Mouse (Mus musculus) midbrain, embryonic 15.5 days (tissue): Measurements from ENCODE around the gene Srcin1. TPM values are rescaled to one million over a fixed set of nuclear protein-coding genes. Genes with fewer than 3 reads are reported as not detected.
A peak's percentile ranks its signal among the peaks of the same experiment; 100 is the strongest.

Experiments used
- ATAC-seq: fragments of 200-750 bp; cut with Nextera tagmentation; replicated peaks from 2 replicates; pipeline ENCODE4 v1.8.0; 2017; ENCODE audit warnings: moderate TSS enrichment
- H3K27ac ChIP-seq: fragments of 300-500 bp; sonication (generic); 2 replicates; pipeline ENCODE4 v1.5.1; 2015; ENCODE audit warnings: mild to moderate bottlenecking, inconsistent platforms
- H3K27me3 ChIP-seq: fragments of 300-500 bp; sonication (generic); replicated peaks from 2 replicates; pipeline ENCODE4 v1.6.1; 2015; ENCODE audit warnings: inconsistent platforms
- H3K36me3 ChIP-seq: fragments of 300-500 bp; sonication (generic); replicated peaks from 2 replicates; pipeline ENCODE4 v1.6.1; 2015; ENCODE audit warnings: inconsistent platforms
- H3K4me1 ChIP-seq: fragments of 300-500 bp; sonication (generic); 2 replicates; pipeline ENCODE4 v1.6.1; 2015; ENCODE audit warnings: inconsistent platforms
- H3K4me2 ChIP-seq: fragments of 300-500 bp; sonication (generic); 2 replicates; pipeline ENCODE4 v1.6.1; 2015; ENCODE audit warnings: inconsistent platforms, mild to moderate bottlenecking, moderate library complexity
- H3K4me3 ChIP-seq: fragments of 300-500 bp; sonication (generic); 2 replicates; pipeline ENCODE4 v1.5.1; 2015; ENCODE audit warnings: mild to moderate bottlenecking, inconsistent platforms
- H3K9ac ChIP-seq: fragments of 300-500 bp; sonication (generic); 2 replicates; pipeline ENCODE4 v1.6.1; 2015; ENCODE audit warnings: mild to moderate bottlenecking, inconsistent platforms
- H3K9me3 ChIP-seq: fragments of 300-500 bp; sonication (generic); 2 replicates; pipeline ENCODE4 v1.6.1; 2016; ENCODE audit warnings: inconsistent platforms
- WGBS: fragments of 180-500 bp; shearing (Covaris S2); methylation state at CpG from one replicate; pipeline ENCODE4 v1.1.7; 2015; ENCODE audit warnings: mixed read lengths; 5-methylcytosine and 5-hydroxymethylcytosine counted together
- polyA plus RNA-seq: library from polyadenylated mRNA; unstranded; fragments of >200 nt; fragmentation: Nextera tagmentation; extraction: Ambion mirVana; gene quantifications from 2 replicates; pipeline ENCODE4 v1.2.1, GENCODE M21; 2015

Srcin1 gene
- polyA plus RNA-seq, 1 experiment from 2014 or later = 13.2 TPM

GRCm38 (mm10) chr11:97574551-97575051 is 1.4 kb downstream of the Srcin1 start:
- no peaks in the 10 kb centered on the region for H3K9me3 ChIP-seq
- peak overlapping the region; percentile 85 for H3K4me2 ChIP-seq
- H3K27ac ChIP-seq = peak overlapping the region; percentile 96
- WGBS = 1% methylated on average over 39 of the region's 43 CpGs
- H3K36me3 ChIP-seq = no peaks in the 10 kb centered on the region
- peak overlapping the region; percentile 77 for H3K4me3 ChIP-seq
- H3K27me3 ChIP-seq = no peaks in the 10 kb centered on the region
- peaks cover 70% of the 10 kb centered on the region for H3K4me1 ChIP-seq
- H3K9ac ChIP-seq = peak overlapping the region; percentile 96
- peak; percentile 21 for ATAC-seq

GRCm38 (mm10) chr11:97573891-97574550 is 2.0 kb downstream of the Srcin1 start:
- WGBS = 2% methylated on average over 27 of the region's 28 CpGs
- Histone ChIP-seq H3K36me3 (no peaks in the 10 kb centered on the region), H3K9ac (peak overlapping the region; percentile 96), H3K4me1 (peaks cover 70% of the 10 kb centered on the region), H3K27ac (peak overlapping the region; percentile 96), H3K27me3 (no peaks in the 10 kb centered on the region), H3K9me3 (no peaks in the 10 kb centered on the region), H3K4me3 (peak overlapping the region; percentile 77), H3K4me2 (peak overlapping the region; percentile 85)
- peak; percentile 43 for ATAC-seq

DNA sequence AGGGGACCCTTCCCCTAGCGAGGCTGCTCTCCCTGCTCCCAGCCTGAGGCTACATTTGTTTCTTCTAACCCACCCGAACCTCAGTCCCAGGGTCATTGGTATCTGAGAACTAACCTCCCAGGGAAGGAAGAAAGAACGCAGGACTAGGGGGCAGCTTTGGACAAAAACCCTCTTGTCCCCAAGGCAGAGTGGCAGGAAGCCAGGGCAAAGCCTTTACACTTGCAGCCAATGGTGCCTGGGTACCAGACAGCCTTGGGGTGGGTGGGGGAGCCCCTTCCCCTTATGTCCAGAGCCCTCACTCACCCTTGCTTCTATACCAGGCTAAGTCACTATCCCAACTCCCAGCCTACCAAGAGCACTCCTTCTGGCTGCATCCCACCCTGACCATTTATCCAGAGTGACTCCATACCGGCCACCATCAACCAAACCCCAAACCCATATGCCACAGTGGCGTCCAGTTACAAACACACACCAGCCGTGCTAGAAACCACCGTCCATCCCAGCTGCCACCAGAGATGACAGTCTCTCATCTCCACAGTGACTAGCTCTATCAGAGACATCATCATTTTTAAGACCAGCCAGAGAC is 3.0 kb downstream of the Srcin1 start:
- WGBS = 27% methylated on average over 7 of the region's 7 CpGs
- no peak for ATAC-seq

GRCm38 (mm10) chr11:97572089-97572345 is 4.0 kb downstream of the Srcin1 start:
- H3K27me3 ChIP-seq = no peaks in the 10 kb centered on the region
- H3K27ac ChIP-seq = peak overlapping the region; percentile 96
- no peak for ATAC-seq
- H3K36me3 ChIP-seq = no peaks in the 10 kb centered on the region
- peaks cover 81% of the 10 kb centered on the region for H3K4me1 ChIP-seq
- H3K9me3 ChIP-seq = no peaks in the 10 kb centered on the region
- peak overlapping the region; percentile 85 for H3K4me2 ChIP-seq
- 32% methylated on average over 5 of the region's 5 CpGs for WGBS
- peak overlapping the region; percentile 77 for H3K4me3 ChIP-seq
- H3K9ac ChIP-seq = peak overlapping the region; percentile 39

More for the DNA sequence above, 3.0 kb downstream of the Srcin1 start:
- peak overlapping the region; percentile 77 for H3K4me3 ChIP-seq
- H3K9me3 ChIP-seq = no peaks in the 10 kb centered on the region
- H3K36me3 ChIP-seq = no peaks in the 10 kb centered on the region
- H3K9ac ChIP-seq = peak overlapping the region; percentile 96
- peaks cover 71% of the 10 kb centered on the region for H3K4me1 ChIP-seq
- H3K27me3 ChIP-seq = no peaks in the 10 kb centered on the region
- H3K4me2 ChIP-seq = peak overlapping the region; percentile 85
- H3K27ac ChIP-seq = peak overlapping the region; percentile 96

DNA sequence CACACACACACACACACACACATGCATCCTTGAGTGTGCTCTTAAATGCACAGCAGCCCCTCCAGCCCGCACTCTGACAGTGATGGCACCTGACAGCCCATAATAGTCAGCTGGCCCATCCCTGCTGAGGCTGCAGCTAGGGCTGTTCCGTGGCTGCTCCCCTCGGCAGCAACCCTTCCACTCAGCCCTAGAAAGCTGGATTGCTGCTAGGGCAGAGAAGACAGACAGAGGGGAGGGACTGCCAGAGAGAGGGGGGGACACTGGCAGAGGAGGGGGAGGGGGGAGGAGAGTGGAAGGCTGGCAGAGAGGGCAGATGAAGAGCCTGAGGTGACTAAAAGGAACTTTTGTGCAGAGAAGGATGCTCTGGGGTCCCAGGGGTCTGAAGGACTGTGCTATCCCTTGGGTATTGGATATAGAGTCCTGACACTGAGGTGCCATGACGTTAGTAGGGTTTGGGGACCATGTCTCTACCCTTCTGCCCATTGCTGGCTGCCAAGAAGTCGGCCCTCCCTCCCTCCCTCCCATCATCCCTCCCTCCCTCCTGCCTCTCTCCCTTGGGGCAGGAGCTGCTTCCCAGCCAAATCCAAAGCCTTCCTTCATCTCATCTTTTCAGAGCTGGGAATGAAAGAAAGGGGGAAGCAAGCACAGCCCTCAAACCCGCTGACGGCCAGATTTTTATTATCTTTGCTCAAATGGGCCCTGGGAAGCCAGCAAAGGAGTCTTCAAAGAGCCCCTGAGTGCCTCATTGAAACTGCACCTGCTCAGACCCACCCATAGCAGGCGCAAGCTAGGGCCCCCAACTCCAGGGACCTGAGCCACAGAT is 4.5 kb downstream of the Srcin1 start:
- Histone ChIP-seq H3K4me2 (peak overlapping the region; percentile 85), H3K4me3 (peak overlapping the region; percentile 77), H3K9me3 (no peaks in the 10 kb centered on the region), H3K27ac (peak overlapping the region; percentile 96), H3K27me3 (no peaks in the 10 kb centered on the region), H3K9ac (peak overlapping the region; percentile 39; the same call in 1 of the 2 replicates), H3K4me1 (peaks cover 86% of the 10 kb centered on the region), H3K36me3 (no peaks in the 10 kb centered on the region)
- no peak for ATAC-seq
- WGBS = 5% methylated on average over 8 of the region's 8 CpGs

DNA sequence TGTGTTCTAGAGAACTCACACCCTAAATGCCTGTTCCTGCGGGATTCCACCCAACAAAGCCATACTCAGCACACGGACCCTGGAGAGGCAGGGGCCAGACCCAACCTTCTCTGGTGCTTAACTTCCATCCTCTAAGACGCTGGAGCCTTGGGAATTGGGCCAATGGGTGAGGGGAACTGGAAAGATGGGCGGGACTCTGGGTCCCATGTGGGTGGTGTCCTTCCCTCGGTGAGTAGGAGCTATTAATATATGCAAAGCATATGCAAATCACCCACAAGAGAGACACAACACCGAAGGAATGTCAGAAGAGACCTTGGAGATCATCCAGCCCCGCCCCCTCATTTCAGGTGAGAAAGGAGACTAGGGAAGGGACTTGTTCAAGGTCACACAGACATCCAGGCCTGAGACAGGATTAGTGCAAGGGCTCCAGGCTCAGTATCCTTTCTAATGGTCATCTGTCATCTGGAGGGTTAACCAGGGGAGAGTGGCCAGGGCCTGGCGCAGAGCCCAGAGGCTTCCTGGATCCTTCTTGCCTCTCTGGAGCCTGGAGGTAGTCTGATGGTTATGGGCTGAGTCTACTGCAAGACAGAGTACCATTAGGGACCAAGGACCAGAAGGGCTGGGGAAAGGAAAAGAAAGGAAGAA is 5.4 kb downstream of the Srcin1 start:
- 19% methylated on average over 8 of the region's 8 CpGs for WGBS
- Histone ChIP-seq H3K4me3 (peak overlapping the region; percentile 77), H3K4me2 (peak overlapping the region; percentile 85), H3K4me1 (peaks cover 86% of the 10 kb centered on the region), H3K9ac (peak overlapping the region; percentile 7; the same call in 1 of the 2 replicates), H3K27me3 (no peaks in the 10 kb centered on the region), H3K9me3 (no peaks in the 10 kb centered on the region), H3K36me3 (no peaks in the 10 kb centered on the region), H3K27ac (peak overlapping the region; percentile 96)
- no peak for ATAC-seq

GRCm38 (mm10) chr11:97569806-97570205 is 6.2 kb downstream of the Srcin1 start:
- Histone ChIP-seq H3K4me3 (no peak overlapping the region), H3K9me3 (no peaks in the 10 kb centered on the region), H3K4me1 (peaks cover 92% of the 10 kb centered on the region), H3K27ac (peak overlapping the region; percentile 56; the same call in 1 of the 2 replicates), H3K27me3 (no peaks in the 10 kb centered on the region), H3K9ac (no peak overlapping the region), H3K4me2 (peak overlapping the region; percentile 20; the same call in 1 of the 2 replicates), H3K36me3 (no peaks in the 10 kb centered on the region)
- whole genome bisulfite sequencing = 35% methylated on average over 3 of the region's 3 CpGs
- ATAC-seq = no peak

- Histone ChIP-seq H3K4me2 (peak overlapping the region; percentile 20), H3K9ac (no peak overlapping the region), H3K27ac (peak overlapping the region; percentile 56; the same call in 1 of the 2 replicates), H3K27me3 (no peaks in the 10 kb centered on the region), H3K4me1 (peaks cover 96% of the 10 kb centered on the region), H3K9me3 (no peaks in the 10 kb centered on the region), H3K4me3 (no peak overlapping the region), H3K36me3 (no peaks in the 10 kb centered on the region)
- ATAC-seq = no peak
- WGBS = 26% methylated on average over 5 of the region's 5 CpGs
These were observed 6.7 kb downstream of the Srcin1 start for GRCm38 (mm10) chr11:97569301-97569724.

DNA sequence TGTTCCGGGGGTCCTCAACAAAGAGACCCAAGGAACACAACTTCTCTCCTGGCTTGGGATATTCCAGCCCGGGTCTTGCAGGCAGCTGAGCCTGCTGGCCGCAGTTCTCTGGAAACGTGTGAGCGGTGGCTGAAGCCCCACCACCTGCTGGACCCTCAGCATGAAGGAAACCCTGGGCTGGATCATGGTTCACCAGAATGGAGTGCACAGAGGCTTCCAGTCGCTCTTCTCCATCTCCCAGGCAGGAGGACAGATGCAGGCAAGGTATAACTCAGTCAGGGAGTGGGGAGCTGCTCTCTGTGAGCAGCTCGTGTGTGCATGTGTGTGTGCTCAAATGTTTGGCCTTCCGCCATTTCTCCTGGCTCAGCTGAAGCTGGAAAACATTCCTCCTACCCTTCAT is 7.3 kb downstream of the Srcin1 start:
- H3K4me1 ChIP-seq = peaks cover 97% of the 10 kb centered on the region
- H3K36me3 ChIP-seq = no peaks in the 10 kb centered on the region
- no peaks in the 10 kb centered on the region for H3K9me3 ChIP-seq
- H3K27ac ChIP-seq = peak overlapping the region; percentile 46
- ATAC-seq = peak; percentile 38; the same call in 1 of the 2 replicates
- H3K27me3 ChIP-seq = no peaks in the 10 kb centered on the region
- no peak overlapping the region for H3K9ac ChIP-seq
- no peak overlapping the region for H3K4me3 ChIP-seq
- WGBS = 10% methylated on average over 8 of the region's 8 CpGs
- H3K4me2 ChIP-seq = peak overlapping the region; percentile 24

DNA sequence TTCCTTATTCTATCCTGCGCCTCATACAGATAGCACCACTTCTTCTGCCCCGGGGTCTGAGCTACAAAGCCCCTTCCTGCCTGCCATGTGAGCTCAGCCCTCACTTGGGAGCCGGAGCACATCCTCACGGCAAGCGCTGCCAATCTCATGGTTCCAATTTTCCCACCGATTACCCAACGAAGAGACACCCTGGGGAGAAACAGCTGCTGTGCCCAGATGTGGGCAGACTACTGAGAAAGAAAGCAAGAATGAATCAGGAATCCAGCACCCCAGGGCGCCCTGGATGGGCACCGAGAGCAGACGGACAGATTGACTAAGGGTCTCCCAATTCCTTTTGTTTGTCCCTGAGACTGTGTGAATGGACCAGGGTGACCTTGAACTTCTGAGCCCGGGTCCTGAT is 8.5 kb downstream of the Srcin1 start:
- 12% methylated on average over 11 of the region's 11 CpGs for WGBS
- peak overlapping the region; percentile 32; the same call in 1 of the 2 replicates for H3K27ac ChIP-seq
- peak overlapping the region; percentile 23 for H3K4me2 ChIP-seq
- no peaks in the 10 kb centered on the region for H3K36me3 ChIP-seq
- H3K4me1 ChIP-seq = peaks cover 96% of the 10 kb centered on the region
- no peak overlapping the region for H3K4me3 ChIP-seq
- 0 out of 2 replicates have a peak overlapping the region, but pooled peaks have one; percentile 8 for H3K9ac ChIP-seq
- H3K27me3 ChIP-seq = no peaks in the 10 kb centered on the region
- ATAC-seq = no peak
- no peaks in the 10 kb centered on the region for H3K9me3 ChIP-seq

GRCm38 (mm10) chr11:97566551-97566950 is 9.4 kb downstream of the Srcin1 start:
- Histone ChIP-seq H3K9ac (no peak overlapping the region), H3K27me3 (no peaks in the 10 kb centered on the region), H3K36me3 (no peaks in the 10 kb centered on the region), H3K27ac (no peak overlapping the region), H3K4me1 (peaks cover 94% of the 10 kb centered on the region), H3K9me3 (no peaks in the 10 kb centered on the region), H3K4me3 (no peak overlapping the region), H3K4me2 (peak overlapping the region; percentile 23; the same call in 1 of the 2 replicates)
- 10% methylated on average over 12 of the region's 13 CpGs for WGBS
- ATAC-seq = no peak

DNA sequence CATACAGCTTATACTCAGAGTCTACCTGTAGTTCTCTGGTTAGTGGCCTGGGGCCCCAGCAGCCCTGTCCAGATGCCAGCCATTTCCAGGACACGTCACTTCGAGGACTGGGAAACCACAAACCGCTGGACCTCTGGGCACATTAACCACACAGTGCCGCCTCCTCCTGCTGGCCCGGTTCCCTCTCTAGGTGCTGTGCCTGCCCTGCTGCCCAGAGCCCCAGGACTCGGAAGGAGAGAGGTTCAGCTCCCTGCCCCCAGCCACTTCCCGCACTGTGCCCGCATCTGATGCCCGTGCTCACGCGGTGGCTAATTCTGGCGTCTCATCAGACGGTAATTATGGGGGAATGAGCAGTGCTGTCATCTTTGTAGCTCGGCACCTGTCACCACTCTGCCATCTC is 12.3 kb downstream of the Srcin1 start:
- Histone ChIP-seq H3K27ac (no peak overlapping the region), H3K27me3 (no peaks in the 10 kb centered on the region), H3K4me1 (peaks cover 94% of the 10 kb centered on the region), H3K4me3 (no peak overlapping the region), H3K36me3 (no peaks in the 10 kb centered on the region), H3K9me3 (no peaks in the 10 kb centered on the region), H3K9ac (no peak overlapping the region), H3K4me2 (no peak overlapping the region)
- no peak for ATAC-seq
- WGBS = 39% methylated on average over 14 of the region's 14 CpGs
